Mouse (Mus musculus): ENCODE results near the gene Fcgr1. TPM values are rescaled to one million over a fixed set of nuclear protein-coding genes. Genes with fewer than 3 reads are reported as not detected.

Fcgr1 gene
- polyA plus RNA-seq, 1 experiment, result 0.02 TPM

- Histone ChIP-seq H3K4me3 (ENCODE audit: insufficient read depth, poor library complexity, severe bottlenecking) (no peak overlapping the region), H3K79me2 (ENCODE audit: control insufficient read depth, insufficient read depth) (no peaks in the 10 kb centered on the region), H3ac (ENCODE audit: control insufficient read depth, insufficient read length, low read depth) (no peak overlapping the region), H3K36me3 (ENCODE audit: control insufficient read depth, insufficient read depth) (no peaks in the 10 kb centered on the region), H3K79me3 (ENCODE audit: low read depth) (no peaks in the 10 kb centered on the region), H3K27me3 (ENCODE audit: control insufficient read depth, insufficient read depth, insufficient read length) (no peaks in the 10 kb centered on the region)
- TF ChIP-seq USF1 (IDR thresholded peaks at IDR 0.05; ENCODE audit: low read depth), result no peak
- TF ChIP-seq MYOD1 (IDR thresholded peaks at IDR 0.05; ENCODE audit: control insufficient read depth, insufficient read length, low read depth), result no peak
- TF ChIP-seq MAX (IDR thresholded peaks at IDR 0.05), result no peak
- TF ChIP-seq MYOG (IDR thresholded peaks at IDR 0.05; ENCODE audit: control insufficient read depth, extremely low read depth, insufficient read length), result no peak
- no peak for TF ChIP-seq CEBPB (IDR thresholded peaks at IDR 0.05; ENCODE audit: low read depth)
- no peak for TF ChIP-seq FOSL1 (IDR thresholded peaks at IDR 0.05; ENCODE audit: insufficient read depth, low read length, poor library complexity, severe bottlenecking)
- TF ChIP-seq CTCF (IDR thresholded peaks at IDR 0.05; ENCODE audit: control insufficient read depth, insufficient read depth, insufficient read length), result no peak
Observed at GRCm38 (mm10) chr3:96337269-96337668, 43.5 kb upstream of the Fcgr1 start.

- H3K79me2 ChIP-seq (ENCODE audit: control insufficient read depth, insufficient read depth), result no peaks in the 10 kb centered on the region
- H3K27me3 ChIP-seq (ENCODE audit: control insufficient read depth, insufficient read depth, insufficient read length), result no peaks in the 10 kb centered on the region
- H3K79me3 ChIP-seq (ENCODE audit: low read depth), result no peaks in the 10 kb centered on the region
- TF ChIP-seq CTCF (IDR thresholded peaks at IDR 0.05; ENCODE audit: control insufficient read depth, insufficient read depth, insufficient read length), result no peak
- no peak for TF ChIP-seq CEBPB (IDR thresholded peaks at IDR 0.05; ENCODE audit: low read depth)
- TF ChIP-seq FOSL1 (IDR thresholded peaks at IDR 0.05; ENCODE audit: insufficient read depth, low read length, poor library complexity, severe bottlenecking), result no peak
- no peak for TF ChIP-seq MYOD1 (IDR thresholded peaks at IDR 0.05; ENCODE audit: control insufficient read depth, insufficient read length, low read depth)
- TF ChIP-seq MAX (IDR thresholded peaks at IDR 0.05), result no peak
- TF ChIP-seq USF1 (IDR thresholded peaks at IDR 0.05; ENCODE audit: low read depth), result no peak
- no peak for TF ChIP-seq MYOG (IDR thresholded peaks at IDR 0.05; ENCODE audit: control insufficient read depth, extremely low read depth, insufficient read length)
- H3K4me3 ChIP-seq (ENCODE audit: insufficient read depth, poor library complexity, severe bottlenecking), result no peak overlapping the region
- no peak overlapping the region for H3ac ChIP-seq (ENCODE audit: control insufficient read depth, insufficient read length, low read depth)
- no peaks in the 10 kb centered on the region for H3K36me3 ChIP-seq (ENCODE audit: control insufficient read depth, insufficient read depth)
Observed at GRCm38 (mm10) chr3:96336636-96337035, 42.9 kb upstream of the Fcgr1 start.

GRCm38 (mm10) chr3:96335591-96335990, 41.8 kb upstream of the Fcgr1 start:
- Histone ChIP-seq H3K79me3 (ENCODE audit: low read depth) (no peaks in the 10 kb centered on the region), H3K79me2 (ENCODE audit: control insufficient read depth, insufficient read depth) (no peaks in the 10 kb centered on the region), H3K27me3 (ENCODE audit: control insufficient read depth, insufficient read depth, insufficient read length) (no peaks in the 10 kb centered on the region), H3ac (ENCODE audit: control insufficient read depth, insufficient read length, low read depth) (no peak overlapping the region), H3K36me3 (ENCODE audit: control insufficient read depth, insufficient read depth) (no peaks in the 10 kb centered on the region), H3K4me3 (ENCODE audit: insufficient read depth, poor library complexity, severe bottlenecking) (no peak overlapping the region)
- no peak for TF ChIP-seq USF1 (IDR thresholded peaks at IDR 0.05; ENCODE audit: low read depth)
- TF ChIP-seq MAX (IDR thresholded peaks at IDR 0.05), result no peak
- no peak for TF ChIP-seq FOSL1 (IDR thresholded peaks at IDR 0.05; ENCODE audit: insufficient read depth, low read length, poor library complexity, severe bottlenecking)
- TF ChIP-seq CEBPB (IDR thresholded peaks at IDR 0.05; ENCODE audit: low read depth), result no peak
- no peak for TF ChIP-seq MYOG (IDR thresholded peaks at IDR 0.05; ENCODE audit: control insufficient read depth, extremely low read depth, insufficient read length)
- no peak for TF ChIP-seq MYOD1 (IDR thresholded peaks at IDR 0.05; ENCODE audit: control insufficient read depth, insufficient read length, low read depth)
- no peak for TF ChIP-seq CTCF (IDR thresholded peaks at IDR 0.05; ENCODE audit: control insufficient read depth, insufficient read depth, insufficient read length)

- no peak overlapping the region for H3ac ChIP-seq (ENCODE audit: control insufficient read depth, insufficient read length, low read depth)
- no peaks in the 10 kb centered on the region for H3K79me2 ChIP-seq (ENCODE audit: control insufficient read depth, insufficient read depth)
- no peak overlapping the region for H3K4me3 ChIP-seq (ENCODE audit: insufficient read depth, poor library complexity, severe bottlenecking)
- H3K36me3 ChIP-seq (ENCODE audit: control insufficient read depth, insufficient read depth), result no peaks in the 10 kb centered on the region
- no peaks in the 10 kb centered on the region for H3K27me3 ChIP-seq (ENCODE audit: control insufficient read depth, insufficient read depth, insufficient read length)
- TF ChIP-seq FOSL1 (IDR thresholded peaks at IDR 0.05; ENCODE audit: insufficient read depth, low read length, poor library complexity, severe bottlenecking), result no peak
- TF ChIP-seq MAX (IDR thresholded peaks at IDR 0.05), result no peak
- no peak for TF ChIP-seq CTCF (IDR thresholded peaks at IDR 0.05; ENCODE audit: control insufficient read depth, insufficient read depth, insufficient read length)
- TF ChIP-seq CEBPB (IDR thresholded peaks at IDR 0.05; ENCODE audit: low read depth), result no peak
- no peak for TF ChIP-seq MYOG (IDR thresholded peaks at IDR 0.05; ENCODE audit: control insufficient read depth, extremely low read depth, insufficient read length)
- no peak for TF ChIP-seq MYOD1 (IDR thresholded peaks at IDR 0.05; ENCODE audit: control insufficient read depth, insufficient read length, low read depth)
- TF ChIP-seq USF1 (IDR thresholded peaks at IDR 0.05; ENCODE audit: low read depth), result no peak
- H3K79me3 ChIP-seq (ENCODE audit: low read depth), result no peaks in the 10 kb centered on the region
Observed at GRCm38 (mm10) chr3:96335163-96335550, 41.4 kb upstream of the Fcgr1 start.

- H3K79me2 ChIP-seq (ENCODE audit: control insufficient read depth, insufficient read depth), result no peaks in the 10 kb centered on the region
- peak overlapping the region; percentile 52 for H3ac ChIP-seq (ENCODE audit: control insufficient read depth, insufficient read length, low read depth)
- H3K36me3 ChIP-seq (ENCODE audit: control insufficient read depth, insufficient read depth), result no peaks in the 10 kb centered on the region
- H3K27me3 ChIP-seq (ENCODE audit: control insufficient read depth, insufficient read depth, insufficient read length), result no peaks in the 10 kb centered on the region
- no peaks in the 10 kb centered on the region for H3K79me3 ChIP-seq (ENCODE audit: low read depth)
- no peak overlapping the region for H3K4me3 ChIP-seq (ENCODE audit: insufficient read depth, poor library complexity, severe bottlenecking)
- TF ChIP-seq CTCF (IDR thresholded peaks at IDR 0.05; ENCODE audit: control insufficient read depth, insufficient read depth, insufficient read length), result no peak
- TF ChIP-seq USF1 (IDR thresholded peaks at IDR 0.05; ENCODE audit: low read depth), result no peak
- no peak for TF ChIP-seq CEBPB (IDR thresholded peaks at IDR 0.05; ENCODE audit: low read depth)
- no peak for TF ChIP-seq FOSL1 (IDR thresholded peaks at IDR 0.05; ENCODE audit: insufficient read depth, low read length, poor library complexity, severe bottlenecking)
- no peak for TF ChIP-seq MYOG (IDR thresholded peaks at IDR 0.05; ENCODE audit: control insufficient read depth, extremely low read depth, insufficient read length)
- no peak for TF ChIP-seq MAX (IDR thresholded peaks at IDR 0.05)
- no peak for TF ChIP-seq MYOD1 (IDR thresholded peaks at IDR 0.05; ENCODE audit: control insufficient read depth, insufficient read length, low read depth)
Observed at GRCm38 (mm10) chr3:96334175-96335162, 40.7 kb upstream of the Fcgr1 start.

Measured in C2C12 (cell line).